Mouse (Mus musculus) liver, embryonic 18 days (tissue): ENCODE data around the gene Gpsm3. TPM values are rescaled to one million over a fixed set of nuclear protein-coding genes. Genes with fewer than 3 reads are reported as not detected.

Source experiments
- polyA plus RNA-seq: library from polyadenylated mRNA; depleted of rRNA; stranded (reverse); fragments of >200 nt; gene quantifications from 2 replicates; pipeline ENCODE4 v1.2.3, GENCODE M21; 2012; rRNA removed

Gene Gpsm3
- polyA plus RNA-seq: 8.8 and 11.4 TPM in 2 replicates

DNA sequence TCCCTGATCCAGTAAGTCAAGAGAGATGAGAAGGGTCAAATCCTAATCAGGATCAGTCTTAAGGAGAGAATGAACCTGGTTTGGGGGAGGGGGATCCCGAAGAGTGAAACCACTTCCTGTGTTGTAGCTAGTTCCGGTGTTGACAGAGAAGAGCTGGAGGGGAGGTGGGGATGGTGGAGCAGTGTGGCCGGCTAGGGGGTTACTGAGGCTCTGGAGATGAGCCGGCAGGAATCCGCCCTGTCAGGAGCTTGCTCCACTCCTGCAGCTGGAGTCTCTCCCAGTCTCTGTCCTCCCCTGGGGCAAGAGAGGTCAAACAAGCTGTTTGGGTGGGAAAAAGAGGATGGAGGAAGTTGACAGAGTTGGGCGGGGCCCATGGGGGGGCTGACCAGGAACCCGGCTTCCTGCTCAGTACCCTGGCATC, at the start of gene Gpsm3:
Gpsm3 (plus strand) TSS at position 126 of the 421 bp plus-strand sequence.

DNA sequence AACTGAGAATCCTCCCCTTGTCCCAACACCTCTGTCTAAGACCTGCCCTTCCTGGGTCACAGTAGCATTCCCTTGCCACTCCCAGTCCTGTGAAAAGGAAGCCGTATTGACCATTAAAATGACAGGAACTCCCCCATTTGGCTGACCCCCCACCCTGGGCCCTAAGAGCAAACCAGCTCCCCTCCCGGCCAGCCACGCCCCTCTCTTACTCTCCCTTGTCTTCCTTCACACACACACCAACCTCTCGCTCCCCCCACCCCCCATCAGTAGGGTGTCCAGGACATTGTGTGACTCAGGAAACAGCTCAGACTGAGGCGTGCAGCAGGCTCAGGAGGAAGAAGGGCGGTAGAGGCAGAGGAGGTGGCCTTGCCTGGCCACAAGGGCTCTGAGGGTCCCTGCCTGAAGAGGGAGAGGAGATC, 25.6 kb upstream of the Gpsm3 start, which contains the start of gene Notch4:
Notch4 (plus strand) TSS at position 266 of the 419 bp plus-strand sequence.

DNA sequence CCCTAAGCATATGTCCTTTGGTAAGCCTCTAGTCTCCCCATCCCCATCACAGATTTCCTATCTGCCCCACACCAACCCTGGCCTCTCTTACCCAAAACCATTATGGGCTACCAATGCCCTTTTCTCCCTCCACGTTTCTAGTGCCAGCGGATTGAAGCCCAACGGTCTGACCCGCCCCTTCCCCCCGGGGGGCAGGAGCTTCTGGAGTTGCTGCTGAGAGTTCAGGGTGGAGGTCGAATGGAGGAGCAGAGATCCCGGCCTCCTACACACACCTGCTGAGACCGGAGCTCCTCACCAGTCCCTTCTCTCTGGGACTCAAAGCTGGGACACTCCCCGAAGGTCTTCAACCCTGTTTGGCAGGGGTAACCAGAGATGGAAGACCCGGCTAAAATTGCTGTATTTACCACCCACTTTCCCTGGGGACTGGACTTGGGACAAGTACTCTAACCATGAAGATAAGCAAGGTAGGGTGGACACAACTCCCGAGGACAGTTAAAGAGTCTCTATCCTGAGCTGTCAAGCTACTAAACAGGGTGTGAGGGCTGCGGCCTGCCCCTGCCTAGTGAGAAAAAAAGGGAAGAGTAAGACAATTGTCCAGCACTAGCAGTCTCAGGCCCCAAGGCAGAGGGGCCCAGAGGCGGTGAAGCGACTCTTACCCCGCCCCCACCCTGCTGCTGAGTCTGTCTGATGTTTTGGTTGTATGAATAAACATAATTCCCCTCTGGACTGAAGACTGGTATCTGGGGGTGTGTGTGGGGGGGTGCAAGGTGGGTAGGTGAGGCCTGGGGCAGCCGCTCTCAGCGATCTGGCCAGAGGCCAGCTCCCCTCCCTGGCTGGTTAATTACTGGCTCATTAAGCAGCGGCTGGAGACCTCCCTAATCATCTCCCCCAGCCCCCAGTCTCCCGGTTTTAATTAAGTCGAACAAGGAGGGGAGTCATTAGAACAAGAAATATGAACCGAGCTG, 1.7 kb downstream of the Gpsm3 start, which contains the start of gene Pbx2:
Pbx2 (plus strand) TSS at position 238 of the 965 bp plus-strand sequence.

DNA sequence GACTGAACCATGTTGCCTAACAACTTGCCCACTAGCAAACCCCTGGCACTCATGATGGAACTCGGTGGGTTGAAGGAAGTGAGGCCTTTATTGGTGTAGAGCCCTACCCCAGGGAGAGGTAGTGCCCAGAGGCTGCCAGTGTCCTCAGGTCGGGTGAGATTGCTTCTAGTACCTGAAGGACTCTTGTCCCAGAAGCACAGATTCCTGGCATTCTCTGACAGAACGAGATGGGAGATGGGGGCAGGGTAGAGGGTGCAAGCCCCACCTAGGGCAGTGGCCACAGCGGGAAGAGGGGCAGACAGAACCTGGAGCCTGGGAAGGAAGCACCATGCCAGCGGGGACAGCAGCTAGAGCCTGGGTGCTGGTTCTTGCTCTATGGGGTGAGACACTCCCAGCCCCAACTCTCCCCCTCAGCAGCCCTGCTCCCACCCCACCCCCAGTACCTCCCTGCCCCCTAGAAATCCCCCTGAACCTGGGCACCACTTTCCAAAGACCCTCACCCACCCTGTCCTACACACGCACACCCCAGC, 8.0 kb downstream of the Gpsm3 start, which contains the start of gene Ager:
Ager (plus strand) TSS at position 297 of the 530 bp plus-strand sequence.

DNA sequence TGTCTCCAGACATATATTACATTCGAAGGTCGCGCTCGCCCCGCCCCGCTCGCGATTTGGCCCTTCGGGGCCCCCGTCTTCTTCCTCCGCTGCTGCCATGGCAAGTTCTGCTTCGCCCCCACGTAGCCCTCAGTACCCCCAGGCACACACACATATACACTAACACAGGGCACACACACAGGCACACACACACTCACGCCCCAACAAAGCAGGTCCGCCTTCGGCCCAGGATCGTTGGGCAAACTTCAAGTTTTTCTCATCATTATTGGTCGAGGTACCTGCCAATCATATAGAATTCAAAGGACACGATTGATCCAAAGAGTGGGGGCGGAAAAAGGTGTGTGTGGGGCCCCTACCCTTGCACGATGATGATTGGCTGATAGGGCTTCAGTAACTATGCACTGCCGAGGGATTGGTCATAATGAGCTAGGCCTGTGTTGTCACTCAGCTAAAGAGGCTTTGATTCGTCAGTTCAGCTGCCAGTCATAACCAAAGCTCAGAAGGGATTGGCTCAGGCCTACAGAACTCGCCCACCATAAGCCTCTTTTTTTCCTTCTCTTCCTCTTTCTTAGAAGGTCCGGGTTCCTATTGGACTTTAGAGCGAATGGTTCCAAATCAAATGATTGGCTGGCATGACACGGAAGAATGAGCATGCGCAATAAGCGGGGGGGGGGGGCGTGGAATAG, 13.9 kb downstream of the Gpsm3 start, which contains the start of gene Rnf5:
Rnf5 (minus strand) TSS at position 316 of the 686 bp plus-strand sequence.

DNA sequence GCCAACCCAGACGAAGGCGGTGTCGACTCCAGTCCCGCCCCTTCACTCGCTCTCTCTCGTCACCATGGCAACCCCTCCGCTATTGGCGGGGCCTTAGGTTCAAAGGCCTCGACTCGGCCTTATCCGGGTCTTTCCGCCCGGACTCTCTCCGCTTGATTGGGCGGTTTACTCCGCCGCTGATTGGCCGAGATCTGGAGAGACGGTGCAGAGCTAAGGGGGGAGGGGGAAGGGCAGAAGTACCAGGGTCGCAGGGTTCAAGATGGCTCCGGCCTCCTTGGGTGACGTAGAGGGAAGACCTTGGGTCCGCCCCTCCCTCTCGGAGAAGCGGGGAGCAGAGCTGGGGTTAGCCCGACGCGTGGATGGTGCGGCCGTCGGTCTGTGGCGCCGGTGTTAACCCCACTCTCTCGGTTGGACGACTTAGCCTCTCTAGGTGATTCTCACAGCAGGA, 14.5 kb downstream of the Gpsm3 start, which contains the start of gene Agpat1:
Agpat1 (plus strand) TSS at position 202 of the 448 bp plus-strand sequence.

DNA sequence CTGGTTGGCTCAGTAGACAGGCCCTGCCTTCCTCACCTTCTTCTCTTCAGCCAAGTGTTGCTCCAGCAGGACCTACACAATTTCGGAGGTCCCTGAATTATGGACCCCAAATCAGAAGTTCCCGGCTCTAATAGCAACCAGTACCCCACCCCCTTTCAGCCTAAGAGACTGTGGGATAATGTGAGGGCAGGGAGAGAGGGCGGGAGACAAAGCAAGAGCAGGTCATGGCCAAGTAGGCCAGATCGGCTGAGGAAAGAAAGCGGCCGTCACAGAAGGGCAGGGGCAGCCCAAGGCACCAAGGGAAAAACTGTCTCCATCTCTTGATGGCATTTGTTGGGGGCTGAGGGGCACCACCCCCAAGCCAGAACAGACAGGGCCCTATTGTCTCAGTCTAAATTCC, 26.3 kb downstream of the Gpsm3 start, which contains the start of gene Egfl8:
Egfl8 (minus strand) TSS at position 101 of the 400 bp plus-strand sequence.

DNA sequence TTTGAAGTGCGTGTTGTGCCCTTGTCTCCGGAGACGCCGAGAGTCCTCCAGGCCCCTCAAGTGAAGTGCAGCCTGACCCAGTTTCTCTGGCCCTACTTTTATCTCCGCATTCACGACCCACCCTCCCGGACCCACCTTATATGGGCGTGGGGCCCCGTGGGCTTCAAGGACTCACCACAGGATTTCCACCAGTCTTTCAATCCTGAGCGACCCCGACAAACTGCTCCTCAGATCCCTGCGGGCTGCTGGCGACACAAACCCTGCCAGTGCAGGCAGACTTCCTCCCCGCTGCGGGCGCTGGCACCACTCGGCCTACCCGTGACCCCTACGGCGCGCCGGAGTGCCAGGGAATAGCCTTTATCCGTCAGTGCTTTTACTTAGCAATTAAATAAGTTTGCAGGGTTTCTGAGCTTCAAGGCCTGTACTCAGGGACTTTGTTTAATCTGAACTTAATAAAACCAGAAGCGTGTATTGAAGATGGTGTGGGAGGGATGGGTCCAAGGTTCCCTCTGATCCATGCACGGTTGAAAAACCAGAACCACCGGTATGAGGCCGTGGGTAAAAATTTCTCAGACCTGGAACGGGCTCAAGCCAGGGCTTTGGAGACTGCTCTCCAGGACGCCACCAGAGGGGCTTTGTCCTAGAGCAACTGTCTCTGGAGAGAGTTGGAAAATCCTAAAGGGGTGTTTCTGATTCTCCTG, 38.5 kb downstream of the Gpsm3 start, which contains the start of gene Ppt2:
Ppt2 (minus strand) TSS at position 568 of the 701 bp plus-strand sequence.

DNA sequence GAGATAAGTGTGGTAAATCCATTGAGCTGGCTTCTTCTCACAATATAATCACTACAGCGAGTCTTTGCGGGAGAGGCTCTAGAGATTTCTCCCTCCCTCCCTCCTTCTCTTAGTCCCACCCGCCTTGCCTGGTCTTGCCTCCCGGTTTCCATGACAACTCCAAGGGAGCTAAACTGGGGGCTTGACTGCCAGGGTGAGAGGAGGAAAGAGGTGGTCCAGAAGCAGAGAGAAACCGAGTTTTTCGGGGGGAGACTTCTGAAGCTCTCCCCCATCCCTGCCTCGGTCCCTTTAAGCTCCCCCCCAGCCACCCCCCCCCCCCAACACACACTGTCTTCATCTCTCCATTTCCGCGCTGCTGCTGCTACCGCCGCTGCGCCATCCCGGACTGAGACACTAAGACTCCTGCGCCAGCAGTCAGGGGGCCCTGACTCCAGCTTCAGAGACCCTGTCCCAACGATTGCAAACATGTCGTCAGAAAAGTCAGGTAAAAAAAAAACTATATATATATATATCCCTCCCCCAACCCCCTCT, 39.7 kb downstream of the Gpsm3 start, which contains the start of gene Prrt1:
Prrt1 (plus strand) TSS at position 313 of the 531 bp plus-strand sequence.

Other genes starting within 250 kb of the Gpsm3 start
- gene Btnl2, start 235.0 kb upstream of the Gpsm3 start, polyA plus RNA-seq: 0.03 and 0.07 TPM in 2 replicates
- 0.06 TPM in 1 of 2 replicates, not detected in the other for gene Btnl1, start 212.7 kb upstream of the Gpsm3 start, polyA plus RNA-seq
- 0.19 and 0.24 TPM in 2 replicates for gene BC051142, start 191.0 kb upstream of the Gpsm3 start, polyA plus RNA-seq
- 0.04 TPM in 1 of 2 replicates, not detected in the other for gene Btnl4, start 112.5 kb upstream of the Gpsm3 start, polyA plus RNA-seq
- gene Btnl6, start 72.5 kb upstream of the Gpsm3 start, polyA plus RNA-seq: 0.07 TPM in 1 of 2 replicates, not detected in the other
- gene Notch4, start 25.5 kb upstream of the Gpsm3 start, polyA plus RNA-seq: 1.3 TPM in 2 replicates
- 25.0 and 32.0 TPM in 2 replicates for gene Pbx2, start 1.5 kb downstream of the Gpsm3 start, polyA plus RNA-seq
- 1.8 and 2.5 TPM in 2 replicates for gene Ager, start 8.1 kb downstream of the Gpsm3 start, polyA plus RNA-seq
- 70.1 and 71.2 TPM in 2 replicates for gene Rnf5, start 13.9 kb downstream of the Gpsm3 start, polyA plus RNA-seq
- gene Agpat1, start 14.5 kb downstream of the Gpsm3 start, polyA plus RNA-seq: 28.5 and 31.7 TPM in 2 replicates
- gene Egfl8, start 26.2 kb downstream of the Gpsm3 start, polyA plus RNA-seq: 0.44 and 0.77 TPM in 2 replicates
- gene Ppt2, start 38.7 kb downstream of the Gpsm3 start, polyA plus RNA-seq: 14.4 and 16.0 TPM in 2 replicates
- 0.03 and 0.06 TPM in 2 replicates for gene Prrt1, start 39.7 kb downstream of the Gpsm3 start, polyA plus RNA-seq
- gene Fkbpl, start 55.0 kb downstream of the Gpsm3 start, polyA plus RNA-seq: 1.1 and 1.2 TPM in 2 replicates
- gene Atf6b, start 57.3 kb downstream of the Gpsm3 start, polyA plus RNA-seq: 13.7 and 14.1 TPM in 2 replicates
- gene Tnxb, start 80.7 kb downstream of the Gpsm3 start, polyA plus RNA-seq: 0.65 and 0.73 TPM in 2 replicates
- gene C4b, start 154.1 kb downstream of the Gpsm3 start, polyA plus RNA-seq: 128 and 142 TPM in 2 replicates
- not detected in 2 replicates for gene Cyp21a1, start 214.8 kb downstream of the Gpsm3 start, polyA plus RNA-seq
- gene Stk19, start 247.1 kb downstream of the Gpsm3 start, polyA plus RNA-seq: 12.4 and 13.7 TPM in 2 replicates
- gene Dxo, start 247.2 kb downstream of the Gpsm3 start, polyA plus RNA-seq: 16.6 and 19.9 TPM in 2 replicates